12 mouse cellular contexts compared by ENCODE assay signal in the genomic region with DNA sequence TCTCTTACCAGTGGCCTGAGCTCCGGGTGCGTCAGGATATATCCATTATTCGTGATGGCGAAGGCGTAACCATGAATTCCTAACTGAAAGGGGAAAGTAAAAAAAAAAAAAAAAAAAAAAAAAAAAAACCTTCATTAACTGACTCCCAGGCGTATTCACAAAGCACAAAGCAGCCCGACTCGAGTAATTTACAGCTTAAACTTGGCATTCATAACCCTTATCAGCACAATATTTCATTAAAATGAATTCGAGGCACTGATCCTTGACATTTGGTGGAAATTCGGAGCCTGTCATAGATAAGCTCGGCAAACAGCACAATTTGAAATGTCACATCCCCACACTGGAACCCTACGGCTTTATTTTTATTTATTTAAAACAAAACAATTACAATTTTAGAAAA.
"Had no signal": no experiment of that assay in that cellular context is flagged by ENCODE, and none has a peak within 500 bp of the region (broad histone marks: within the 10 kb centered on the region; RNA-seq: fewer than 3 reads in every experiment).

No protein-coding gene starts in this region.

- DNase-seq: kidney, adult 18-20 months; liver; liver, embryonic 13.5 days; liver, postnatal 0 days; lung, postnatal 14 days; right cerebral cortex, postnatal 25 days; thymus, postnatal 4 days had no signal

- H3K4me1 ChIP-seq: liver, embryonic 13.5 days; lung, embryonic 15.5 days; megakaryocyte, embryonic 14.5 days; midbrain, embryonic 12.5 days had no signal

- H3K27ac ChIP-seq: limb, embryonic 12.5 days; liver, embryonic 13.5 days; lung, embryonic 15.5 days; macrophage; midbrain, embryonic 12.5 days had no signal

- H3K36me3 ChIP-seq: limb, embryonic 12.5 days; liver, embryonic 13.5 days; lung, embryonic 15.5 days; midbrain, embryonic 12.5 days had no signal

- H3K4me3 ChIP-seq: limb, embryonic 12.5 days; liver, embryonic 13.5 days; lung, embryonic 15.5 days; megakaryocyte, embryonic 14.5 days; midbrain, embryonic 12.5 days had no signal

- ATAC-seq: liver, postnatal 0 days had no signal

- H3K27me3 ChIP-seq: limb, embryonic 12.5 days; liver, embryonic 13.5 days; lung, embryonic 15.5 days; megakaryocyte, embryonic 14.5 days had no signal

- H3K9ac ChIP-seq: limb, embryonic 12.5 days; liver, embryonic 13.5 days; liver, postnatal 0 days; lung, embryonic 15.5 days; midbrain, embryonic 12.5 days had no signal

- H3K9me3 ChIP-seq: limb, embryonic 12.5 days; liver, embryonic 13.5 days; lung, embryonic 15.5 days; midbrain, embryonic 12.5 days had no signal

- H3K4me2 ChIP-seq: limb, embryonic 12.5 days; liver, embryonic 13.5 days; lung, embryonic 15.5 days; midbrain, embryonic 12.5 days had no signal
